Mouse (Mus musculus) CH12.LX (cell line): ENCODE results near the gene Zmat3. TPM values are rescaled to one million over a fixed set of nuclear protein-coding genes. Genes with fewer than 3 reads are reported as not detected.

Experiments
- DNase-seq: peaks from one replicate; pipeline ENCODE4 v3.0.0-alpha.2; 2013; ENCODE audit errors: extremely low read depth
- H3K27ac ChIP-seq: 2 replicates; pipeline ENCODE4 v1.5.1; 2012; ENCODE audit warnings: low read depth, mild to moderate bottlenecking, control low read depth, moderate library complexity; ENCODE audit not compliant: insufficient read depth
- H3K27me3 ChIP-seq: replicated peaks from 2 replicates; pipeline ENCODE3; 2012; ENCODE audit warnings: inconsistent platforms
- H3K36me3 ChIP-seq, 2 experiments: replicated peaks in 1 of 2; 2 replicates each; pipeline versions ENCODE3 to v1.6.1; 2012; ENCODE audit warnings: inconsistent platforms in 1 of 2, low read length in 1 of 2, mild to moderate bottlenecking in 1 of 2, mixed read lengths in 1 of 2, moderate library complexity in 1 of 2; ENCODE audit not compliant: control insufficient read depth in 1 of 2, insufficient read depth in 1 of 2
- H3K4me1 ChIP-seq, 2 experiments: 2 replicates each; pipeline ENCODE4 v1.6.1; 2012; ENCODE audit warnings: inconsistent platforms in 1 of 2, moderate library complexity in 1 of 2; ENCODE audit not compliant: insufficient read depth in 2 of 2, control insufficient read depth in 1 of 2
- H3K4me2 ChIP-seq: 2 replicates; pipeline ENCODE4 v1.6.1; 2012; ENCODE audit warnings: low read depth, mild to moderate bottlenecking, control low read depth; ENCODE audit not compliant: poor library complexity, insufficient read depth, severe bottlenecking
- H3K4me3 ChIP-seq, 3 experiments: fragments of 150-350 bp in 1 of 3; sonication (generic) in 1 of 3; replicated peaks in 1 of 3; 2 replicates each; pipeline versions ENCODE3 to v1.5.1; 2011 to 2012; ENCODE audit warnings: low read depth in 2 of 3, low read length in 2 of 3, mild to moderate bottlenecking in 2 of 3, moderate library complexity in 2 of 3, control low read depth in 1 of 3, improper control_type of control experiment in 1 of 3, inconsistent platforms in 1 of 3, mixed read lengths in 1 of 3; ENCODE audit not compliant: poor library complexity in 1 of 3
- H3K79me2 ChIP-seq: replicated peaks from 2 replicates; pipeline ENCODE4 v1.6.1; 2012; ENCODE audit warnings: mild to moderate bottlenecking, moderate library complexity; ENCODE audit not compliant: control insufficient read depth, poor library complexity, insufficient read depth, severe bottlenecking; ENCODE audit errors: extremely low read depth
- H3K9ac ChIP-seq: 2 replicates; pipeline ENCODE4 v1.6.1; 2012; ENCODE audit warnings: low read depth, mild to moderate bottlenecking, control low read depth, moderate library complexity; ENCODE audit not compliant: insufficient read depth
- H3K9me3 ChIP-seq: replicated peaks from 2 replicates; pipeline ENCODE3; 2012; ENCODE audit warnings: low read length, inconsistent platforms, mixed read lengths
- CHD1 ChIP-seq: IDR thresholded peaks from 2 replicates; pipeline ENCODE4 v1.6.1; 2012; ENCODE audit warnings: low read depth, low read length, improper control_type of control experiment, inconsistent platforms
- CHD2 ChIP-seq: IDR thresholded peaks from 2 replicates; pipeline ENCODE4 v1.6.1; 2011; ENCODE audit warnings: low read length, improper control_type of control experiment
- CTCF ChIP-seq, 2 experiments: IDR thresholded peaks in 1 of 2; conservative IDR thresholded peaks in 1 of 2; 2 replicates each; pipeline ENCODE4 v1.5.1; 2011 to 2012; ENCODE audit warnings: low read depth in 2 of 2, low read length in 2 of 2, improper control_type of control experiment in 1 of 2, inconsistent platforms in 1 of 2, mild to moderate bottlenecking in 1 of 2, moderate library complexity in 1 of 2
- ELF1 ChIP-seq: IDR thresholded peaks from 2 replicates; pipeline ENCODE4 v1.6.1; 2014; ENCODE audit warnings: low read depth, mild to moderate bottlenecking, inconsistent platforms, low read length, improper control_type of control experiment
- ETS1 ChIP-seq: conservative IDR thresholded peaks from 2 replicates; pipeline ENCODE4 v1.6.1; 2012; ENCODE audit warnings: low read depth, mild to moderate bottlenecking, inconsistent platforms, low read length, improper control_type of control experiment, moderate library complexity
- IRF4 ChIP-seq: IDR thresholded peaks from 2 replicates; pipeline ENCODE4 v1.6.1; 2014; ENCODE audit warnings: low read depth, mild to moderate bottlenecking, inconsistent platforms, low read length, improper control_type of control experiment
- JUN ChIP-seq: IDR thresholded peaks from 2 replicates; pipeline ENCODE4 v1.6.1; 2011; ENCODE audit warnings: low read depth, mild to moderate bottlenecking, low read length, improper control_type of control experiment, moderate library complexity; ENCODE audit not compliant: insufficient read depth
- MAX ChIP-seq: IDR thresholded peaks from 2 replicates; pipeline ENCODE4 v1.6.1; 2011; ENCODE audit warnings: low read length, improper control_type of control experiment
- MAZ ChIP-seq: IDR thresholded peaks from 2 replicates; pipeline ENCODE4 v1.6.1; 2012; ENCODE audit warnings: low read depth, mild to moderate bottlenecking, inconsistent platforms, low read length, improper control_type of control experiment, moderate library complexity
- MEF2A ChIP-seq: IDR thresholded peaks from 2 replicates; pipeline ENCODE4 v1.6.1; 2014; ENCODE audit warnings: low read depth, mild to moderate bottlenecking, inconsistent platforms, low read length, improper control_type of control experiment, borderline replicate concordance
- MYC ChIP-seq: IDR thresholded peaks from 2 replicates; pipeline ENCODE4 v1.6.1; 2011; ENCODE audit warnings: low read depth, mild to moderate bottlenecking, improper control_type of control experiment, low read length
- NELFE ChIP-seq: IDR thresholded peaks from 2 replicates; pipeline ENCODE4 v1.6.1; 2011; ENCODE audit warnings: low read depth, low read length, improper control_type of control experiment
- POLR2A ChIP-seq: IDR thresholded peaks from 2 replicates; pipeline ENCODE4 v1.6.1; 2011; ENCODE audit warnings: low read depth, mild to moderate bottlenecking, improper control_type of control experiment, low read length
- POLR2AphosphoS2 ChIP-seq: IDR thresholded peaks from 2 replicates; pipeline ENCODE4 v1.6.1; 2011; ENCODE audit warnings: low read depth, low read length, improper control_type of control experiment
- RAD21 ChIP-seq: IDR thresholded peaks from 2 replicates; pipeline ENCODE4 v1.6.1; 2011; ENCODE audit warnings: low read depth, mild to moderate bottlenecking, low read length, improper control_type of control experiment, moderate library complexity
- RCOR1 ChIP-seq: conservative IDR thresholded peaks from 2 replicates; pipeline ENCODE4 v1.6.1; 2012; ENCODE audit warnings: low read depth, mild to moderate bottlenecking, inconsistent platforms, low read length, improper control_type of control experiment
- SIN3A ChIP-seq: IDR thresholded peaks from 2 replicates; pipeline ENCODE4 v1.6.1; 2012; ENCODE audit warnings: low read length, improper control_type of control experiment, inconsistent platforms
- SMC3 ChIP-seq: IDR thresholded peaks from 2 replicates; pipeline ENCODE4 v1.6.1; 2011; ENCODE audit warnings: low read depth, low read length, improper control_type of control experiment
- TBP ChIP-seq: conservative IDR thresholded peaks from 2 replicates; pipeline ENCODE4 v1.6.1; 2011; ENCODE audit warnings: low read depth, low read length, improper control_type of control experiment
- TCF12 ChIP-seq: IDR thresholded peaks from 2 replicates; pipeline ENCODE4 v1.6.1; 2014; ENCODE audit warnings: low read depth, mild to moderate bottlenecking, inconsistent platforms, low read length, improper control_type of control experiment
- UBTF ChIP-seq: IDR thresholded peaks from 2 replicates; pipeline ENCODE4 v1.6.1; 2012; ENCODE audit warnings: low read depth, mild to moderate bottlenecking, inconsistent platforms, low read length, improper control_type of control experiment, moderate library complexity
- USF1 ChIP-seq: IDR thresholded peaks from 2 replicates; pipeline ENCODE4 v1.6.1; 2014; ENCODE audit warnings: low read depth, mild to moderate bottlenecking, inconsistent platforms, low read length, improper control_type of control experiment
- USF2 ChIP-seq: conservative IDR thresholded peaks from 2 replicates; pipeline ENCODE4 v1.6.1; 2011; ENCODE audit warnings: low read depth, low read length, improper control_type of control experiment
- ZMIZ1 ChIP-seq: IDR thresholded peaks from 2 replicates; pipeline ENCODE4 v1.6.1; 2012; ENCODE audit warnings: low read depth, mild to moderate bottlenecking, inconsistent platforms, low read length, improper control_type of control experiment
- ZNF384 ChIP-seq: IDR thresholded peaks from 2 replicates; pipeline ENCODE4 v1.6.1; 2012; ENCODE audit warnings: low read depth, low read length, improper control_type of control experiment, inconsistent platforms
- dilution Hi-C: fragments of 300-500 bp; cut with MboI; formaldehyde crosslinking; loops from 2 replicates; pipeline ENCODE4 v1.14.3; 2020; ENCODE audit warnings: low sequenced_read_pairs; ENCODE audit not compliant: extremely low pct_unique_long_range_greater_than_20kb, extremely low pct_ligation_motif_present
- in situ Hi-C: fragments of 300-500 bp; cut with MboI; formaldehyde crosslinking; loops from 3 replicates; pipeline ENCODE4 v1.14.3; 2019; ENCODE audit warnings: low sequenced_read_pairs, low pct_ligation_motif_present, low pct_unique_long_range_greater_than_20kb, mixed read lengths
- polyA plus RNA-seq: library from polyadenylated mRNA; unstranded; fragments of >175 nt; gene quantifications from 2 replicates; pipeline ENCODE4 v1.2.1, GENCODE M21; 2012; ENCODE audit warnings: low read depth; ENCODE audit not compliant: insufficient read length
- total RNA-seq, 2 experiments: library from RNA; depleted of rRNA; stranded (reverse); fragments of 300-350 nt in 1 of 2; fragments of >200 nt in 1 of 2; gene quantifications; 2 replicates each; pipeline ENCODE4 v1.2.3; 2012 to 2014

Zmat3 gene
- total and polyA plus RNA-seq, 3 experiments: 13.4 to 21.6 (median 17.2) TPM

- TF ChIP-seq MYC: no peak
- no peak for TF ChIP-seq ELF1
- no peak for TF ChIP-seq CTCF (conservative IDR thresholded peaks at IDR 0.05 in 1 of 2, IDR thresholded peaks at IDR 0.05 in 1 of 2; ENCODE audit: low read depth in 2 of 2, low read length in 2 of 2)
- no peak for TF ChIP-seq SMC3
- no peak for TF ChIP-seq JUN
These were observed 32.3 kb upstream of the Zmat3 start (continued) for GRCm38 (mm10) chr3:32398175-32398538.

DNA sequence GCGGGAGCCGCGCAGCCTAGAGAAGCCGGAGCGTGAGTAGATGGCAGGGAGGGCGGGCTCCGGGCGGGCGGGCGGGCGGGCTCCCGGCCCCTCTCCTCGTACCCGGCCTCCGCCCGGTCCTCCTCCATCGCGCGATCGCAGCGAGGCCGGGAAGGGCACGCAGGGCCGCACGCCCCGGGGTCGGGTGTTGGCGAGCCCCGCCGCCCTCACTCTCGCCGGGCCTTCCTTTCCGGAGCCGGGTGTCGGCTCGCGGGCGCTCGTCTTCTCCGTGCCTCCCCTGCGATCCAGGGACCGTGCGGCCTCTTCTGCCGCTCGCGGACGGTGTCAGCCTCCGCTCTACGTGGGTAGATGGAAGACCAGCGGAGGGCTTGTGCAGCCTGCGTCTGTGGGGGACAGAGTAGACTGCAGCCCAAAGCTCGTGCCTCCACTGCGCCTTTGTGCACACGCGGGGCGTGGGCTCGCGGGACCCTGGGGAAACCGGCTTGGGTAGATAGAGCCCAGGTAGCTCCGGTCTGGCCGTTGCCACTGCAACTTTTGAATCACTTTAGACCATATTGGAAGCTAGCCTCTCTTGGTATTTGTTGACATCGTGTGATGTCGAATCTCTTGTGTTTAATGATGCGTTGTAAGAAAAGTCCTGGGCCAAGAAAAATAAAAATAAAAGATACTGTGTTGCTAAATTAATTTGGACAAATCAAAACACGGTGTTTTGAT lies 31.8 kb upstream of the Zmat3 start, which contains the start of gene Pik3ca:
Pik3ca (plus strand) TSS at position 211 of the 714 bp plus-strand sequence.
- in situ Hi-C loops: no loop called here
- H3K4me2 ChIP-seq: peak within 1 kb of the TSS; percentile 83
- no peaks in the 10 kb centered on the region for H3K9me3 ChIP-seq
- H3K27me3 ChIP-seq: no peaks in the 10 kb centered on the region
- H3K36me3 ChIP-seq: peaks cover 0 to 10% of the 10 kb centered on the region in 2 experiments
- dilution Hi-C loops: no loop called here
- peak within 1 kb of the TSS; percentile 66 for H3K27ac ChIP-seq
- TF ChIP-seq CTCF (conservative IDR thresholded peaks at IDR 0.05 in 1 of 2, IDR thresholded peaks at IDR 0.05 in 1 of 2; ENCODE audit: low read depth in 2 of 2, low read length in 2 of 2) (no peak), RCOR1 (no peak), MAX (peak; percentile 6; the same call in 1 of the 2 replicates), ZMIZ1 (no peak), USF1 (no peak), TBP (no peak), UBTF (peak; percentile 100), ETS1 (no peak), NELFE (no peak), CHD1 (no peak), MYC (no peak), SIN3A (peak; percentile 50; the same call in 1 of the 2 replicates)
- TF ChIP-seq, all 38 proteins: peak for 3
- H3K4me1 ChIP-seq: peaks cover 11 to 42% of the 10 kb centered on the region in 2 experiments
- peak within 1 kb of the TSS; percentile 96 for H3K9ac ChIP-seq
- DNase-seq: peak; percentile 49
- peak within 1 kb of the TSS; percentile 74 to 86 (median 83) for H3K4me3 ChIP-seq
- H3K79me2 ChIP-seq: peaks cover 49% of the 10 kb centered on the region

DNA sequence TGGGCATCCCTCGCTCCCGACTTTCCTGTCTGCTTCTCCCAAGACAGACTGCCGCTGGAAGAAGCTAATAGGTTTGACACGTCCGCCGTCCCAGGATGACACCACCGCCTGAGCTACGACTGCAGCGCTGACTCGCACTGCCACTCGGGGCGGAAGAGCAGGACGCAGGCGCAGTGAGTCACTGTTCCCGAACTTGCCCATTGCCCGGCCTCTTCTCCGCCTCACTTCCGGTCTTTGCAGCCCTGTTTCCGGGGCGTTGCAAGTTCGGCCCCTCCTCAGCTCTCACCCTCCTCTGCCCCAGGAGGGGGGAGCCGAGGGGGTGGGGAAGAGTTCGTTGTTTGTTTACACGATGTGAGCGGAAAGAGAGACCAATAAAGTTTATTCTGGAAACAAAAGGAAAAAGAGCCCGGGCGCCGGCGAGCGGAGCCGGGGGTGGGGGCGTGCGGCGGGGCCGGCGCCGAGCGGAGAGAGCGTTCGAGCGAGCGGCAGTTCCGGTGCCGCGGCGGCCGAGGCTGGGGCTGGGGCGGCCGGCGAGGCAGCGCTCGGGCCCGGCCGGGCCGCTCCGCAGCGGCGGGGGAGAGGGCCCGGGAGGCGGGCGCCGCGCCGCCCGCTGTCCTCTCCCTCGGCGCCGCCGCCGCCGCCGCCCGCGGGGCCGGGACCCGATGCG lies 31.1 kb upstream of the Zmat3 start:
- peaks cover 0 to 10% of the 10 kb centered on the region in 2 experiments for H3K36me3 ChIP-seq
- in situ Hi-C loops (no loop called here), dilution Hi-C loops (no loop called here)
- peaks cover 45% of the 10 kb centered on the region for H3K79me2 ChIP-seq
- H3K27ac ChIP-seq: peak overlapping the region; percentile 66
- peak overlapping the region; percentile 66 to 86 (median 83) for H3K4me3 ChIP-seq
- no peaks in the 10 kb centered on the region for H3K27me3 ChIP-seq
- H3K4me2 ChIP-seq: peak overlapping the region; percentile 72; the same call in 1 of the 2 replicates
- no peaks in the 10 kb centered on the region for H3K9me3 ChIP-seq
- DNase-seq: peak; percentile 99
- H3K4me1 ChIP-seq: peaks cover 9 to 35% of the 10 kb centered on the region in 2 experiments
- peak overlapping the region; percentile 96 for H3K9ac ChIP-seq
- TF ChIP-seq SIN3A: peak; percentile 82; the same call in 1 of the 2 replicates
- no peak for TF ChIP-seq MYC
- TF ChIP-seq RAD21: no peak
- no peak for TF ChIP-seq ZNF384
- peak; percentile 99 for TF ChIP-seq MAZ
- no peak for TF ChIP-seq USF2
- TF ChIP-seq ETS1: peak; percentile 49
- no peak for TF ChIP-seq RCOR1
- TF ChIP-seq USF1: no peak
- peak; percentile 91 for TF ChIP-seq POLR2AphosphoS2
- TF ChIP-seq TCF12: peak; percentile 93
- TF ChIP-seq ZMIZ1: peak; percentile 94
- peak; percentile 60 for TF ChIP-seq MEF2A
- peak; percentile 80 for TF ChIP-seq TBP
- TF ChIP-seq ELF1: peak; percentile 99
- TF ChIP-seq NELFE: peak; percentile 95
- TF ChIP-seq MAX: no peak; the same call in 1 of the 2 replicates
- TF ChIP-seq POLR2A: peak; percentile 97
- peak; percentile 78; the same call in 1 of the 2 replicates for TF ChIP-seq CHD2
- peak; percentile 61 for TF ChIP-seq IRF4
